Mouse (Mus musculus): Measurements from ENCODE around the gene Cys1.

DNA sequence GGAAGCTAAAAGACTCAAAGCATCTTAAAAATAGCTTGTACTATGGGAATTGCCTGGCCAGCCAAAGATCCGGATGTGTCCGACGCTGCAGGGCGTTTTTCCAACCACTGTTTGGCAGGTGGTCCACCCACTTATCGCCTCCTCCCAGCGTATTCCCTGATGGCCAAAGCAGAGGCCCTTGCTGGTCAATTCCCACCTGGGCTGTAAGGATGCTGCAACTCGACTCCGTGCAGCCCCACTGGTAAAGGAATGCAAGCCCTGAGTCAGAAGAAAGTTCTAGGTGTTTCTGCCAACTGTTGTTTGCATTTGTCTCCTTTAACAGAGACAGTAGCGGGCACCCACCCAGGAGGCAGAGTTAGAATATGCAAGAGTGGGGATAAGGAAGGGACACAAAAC, 1.5 kb downstream of the Cys1 start:
- TF ChIP-seq CTCF (IDR thresholded peaks at IDR 0.05) (no peak), EP300 (IDR thresholded peaks at IDR 0.05) (no peak)

All from lung, postnatal 0 days (tissue).